Mouse (Mus musculus) layer of hippocampus, adult 8-10 months (tissue): ENCODE data around the gene Tmbim6. TPM values are rescaled to one million over a fixed set of nuclear protein-coding genes. Genes with fewer than 3 reads are reported as not detected.

Experiments
- DNase-seq, 2 experiments: peaks; one replicate each; pipeline ENCODE4 v3.0.0; 2022; ENCODE audit warnings: low spot score in 2 of 2
- total RNA-seq, 4 experiments: library from RNA; stranded (reverse); gene quantifications; 2 replicates each; pipeline ENCODE4 v1.2.4; 2022

Tmbim6 gene
- total RNA-seq, result 100 to 1,000 TPM; 349 to 403 (median 360) TPM

GRCm38 (mm10) chr15:99392486-99393385 lies at the start of gene Tmbim6:
TSS of gene Tmbim6 (plus strand) at chr15:99392882.
- peak; percentile 100 for DNase-seq

GRCm38 (mm10) chr15:99343414-99344147 lies 49.1 kb upstream of the Tmbim6 start:
- peak; percentile 74 to 85 for DNase-seq

- DNase-seq, result no peak
These were observed 48.4 kb upstream of the Tmbim6 start for GRCm38 (mm10) chr15:99344148-99344870.

- DNase-seq, result no peak
These were observed 47.7 kb upstream of the Tmbim6 start for GRCm38 (mm10) chr15:99344961-99345360.

GRCm38 (mm10) chr15:99351610-99352009 lies 41.1 kb upstream of the Tmbim6 start:
- DNase-seq, result no peak

GRCm38 (mm10) chr15:99352306-99352705 lies 40.4 kb upstream of the Tmbim6 start:
- DNase-seq, result no peak

- DNase-seq, result no peak
These were observed 37.0 kb upstream of the Tmbim6 start for GRCm38 (mm10) chr15:99355660-99356059.

- DNase-seq, result no peak
These were observed 36.2 kb upstream of the Tmbim6 start for GRCm38 (mm10) chr15:99356462-99356861.

GRCm38 (mm10) chr15:99358952-99359351 lies 33.7 kb upstream of the Tmbim6 start:
- no peak for DNase-seq

- DNase-seq, result no peak
These were observed 28.6 kb upstream of the Tmbim6 start for GRCm38 (mm10) chr15:99364022-99364530.

- no peak for DNase-seq
These were observed 27.8 kb upstream of the Tmbim6 start for GRCm38 (mm10) chr15:99364921-99365320.

GRCm38 (mm10) chr15:99368583-99369266 lies 24.0 kb upstream of the Tmbim6 start:
- no peak for DNase-seq

- DNase-seq, result no peak
These were observed 23.1 kb upstream of the Tmbim6 start for GRCm38 (mm10) chr15:99369391-99370171.

- peak; percentile 88 to 95 for DNase-seq
These were observed 22.4 kb upstream of the Tmbim6 start, which contains the start of gene Fmnl3 for GRCm38 (mm10) chr15:99370259-99370691. TSS of gene Fmnl3 (minus strand) at chr15:99370482.

- DNase-seq, result no peak
These were observed 20.9 kb upstream of the Tmbim6 start for GRCm38 (mm10) chr15:99371526-99372340.

GRCm38 (mm10) chr15:99372761-99373160 lies 19.9 kb upstream of the Tmbim6 start:
- DNase-seq, result no peak

GRCm38 (mm10) chr15:99375036-99375435 lies 17.6 kb upstream of the Tmbim6 start:
- DNase-seq, result no peak

- DNase-seq, result no peak
These were observed 17.1 kb upstream of the Tmbim6 start for GRCm38 (mm10) chr15:99375581-99375980.

- no peak for DNase-seq
These were observed 16.4 kb upstream of the Tmbim6 start for GRCm38 (mm10) chr15:99376240-99376639.
